Mouse (Mus musculus): Measurements from ENCODE around the gene Senp3. TPM values are rescaled to one million over a fixed set of nuclear protein-coding genes. Genes with fewer than 3 reads are reported as not detected.

Gene Senp3
- polyA plus RNA-seq, 2 experiments: 21.0 to 45.8 TPM

MicroRNAs within 50 kb of the gene (microRNA counts, 519-probe panel; counts per million panel counts)
- microRNA mmu-miR-1934 (69.9 counts per million), microRNA mmu-miR-467f (1,873 counts per million, percentile 2 among the panel's probes with 10 or more counts)

Small RNAs within 50 kb of the gene (microRNA-seq; reads per million reads assigned to microRNA genes)
- gene Mir1934: 11.0 reads per million, percentile 22 among the genes with 10 or more reads in this experiment
- not detected for gene Mir467f

Other genes with a start within 250 kb of the Senp3 start
Only the 30 nearest of the 35 such genes appear.
- gene Dnah2, start 133.0 kb downstream of the Senp3 start, polyA plus RNA-seq (2012; rRNA removed): 0.03 TPM in 2 replicates
- gene Dnah2, start 133.0 kb downstream of the Senp3 start, polyA plus RNA-seq (2014; fragmentation: Nextera tagmentation; extraction: Ambion mirVana): 0.01 TPM in 2 replicates
- 1.0 TPM in 2 replicates for gene Efnb3, start 121.9 kb downstream of the Senp3 start, polyA plus RNA-seq (2012; rRNA removed)
- 0.13 and 0.14 TPM in 2 replicates for gene Efnb3, start 121.9 kb downstream of the Senp3 start, polyA plus RNA-seq (2014; fragmentation: Nextera tagmentation; extraction: Ambion mirVana)
- gene Wrap53, start 101.8 kb downstream of the Senp3 start, polyA plus RNA-seq (2012; rRNA removed): 10.8 and 12.7 TPM in 2 replicates
- 14.8 and 16.1 TPM in 2 replicates for gene Wrap53, start 101.8 kb downstream of the Senp3 start, polyA plus RNA-seq (2014; fragmentation: Nextera tagmentation; extraction: Ambion mirVana)
- gene Trp53, start 101.7 kb downstream of the Senp3 start, polyA plus RNA-seq (2012; rRNA removed): 68.7 and 76.7 TPM in 2 replicates
- gene Trp53, start 101.7 kb downstream of the Senp3 start, polyA plus RNA-seq (2014; fragmentation: Nextera tagmentation; extraction: Ambion mirVana): 61.2 and 66.4 TPM in 2 replicates
- gene Atp1b2, start 76.1 kb downstream of the Senp3 start, polyA plus RNA-seq (2012; rRNA removed): 20.6 and 25.2 TPM in 2 replicates
- gene Atp1b2, start 76.1 kb downstream of the Senp3 start, polyA plus RNA-seq (2014; fragmentation: Nextera tagmentation; extraction: Ambion mirVana): 21.3 and 29.8 TPM in 2 replicates
- 21.4 and 23.5 TPM in 2 replicates for gene Shbg, start 64.2 kb downstream of the Senp3 start, polyA plus RNA-seq (2012; rRNA removed)
- 28.4 and 33.2 TPM in 2 replicates for gene Shbg, start 64.2 kb downstream of the Senp3 start, polyA plus RNA-seq (2014; fragmentation: Nextera tagmentation; extraction: Ambion mirVana)
- gene Sat2, start 60.1 kb downstream of the Senp3 start, polyA plus RNA-seq (2012; rRNA removed): 3.7 and 5.1 TPM in 2 replicates
- gene Sat2, start 60.1 kb downstream of the Senp3 start, polyA plus RNA-seq (2014; fragmentation: Nextera tagmentation; extraction: Ambion mirVana): 10.0 and 10.4 TPM in 2 replicates
- 18.4 and 21.7 TPM in 2 replicates for gene Fxr2, start 49.1 kb downstream of the Senp3 start, polyA plus RNA-seq (2012; rRNA removed)
- gene Fxr2, start 49.1 kb downstream of the Senp3 start, polyA plus RNA-seq (2014; fragmentation: Nextera tagmentation; extraction: Ambion mirVana): 5.4 and 7.7 TPM in 2 replicates
- not detected in 2 replicates for gene Sox15, start 26.8 kb downstream of the Senp3 start, polyA plus RNA-seq (2012; rRNA removed)
- not detected in 2 replicates for gene Sox15, start 26.8 kb downstream of the Senp3 start, polyA plus RNA-seq (2014; fragmentation: Nextera tagmentation; extraction: Ambion mirVana)
- 40.4 and 60.1 TPM in 2 replicates for gene Mpdu1, start 19.4 kb downstream of the Senp3 start, polyA plus RNA-seq (2012; rRNA removed)
- gene Mpdu1, start 19.4 kb downstream of the Senp3 start, polyA plus RNA-seq (2014; fragmentation: Nextera tagmentation; extraction: Ambion mirVana): 13.8 and 16.0 TPM in 2 replicates
- gene Cd68, start 15.9 kb downstream of the Senp3 start, polyA plus RNA-seq (2012; rRNA removed): 9.4 and 12.3 TPM in 2 replicates
- gene Cd68, start 15.9 kb downstream of the Senp3 start, polyA plus RNA-seq (2014; fragmentation: Nextera tagmentation; extraction: Ambion mirVana): 17.7 and 18.9 TPM in 2 replicates
- gene Eif4a1, start 9.7 kb downstream of the Senp3 start, polyA plus RNA-seq (2012; rRNA removed): 312 and 420 TPM in 2 replicates
- gene Eif4a1, start 9.7 kb downstream of the Senp3 start, polyA plus RNA-seq (2014; fragmentation: Nextera tagmentation; extraction: Ambion mirVana): 316 TPM in 2 replicates
- gene Tnfsf13, start 3.7 kb upstream of the Senp3 start, polyA plus RNA-seq (2012; rRNA removed): 0.21 and 0.26 TPM in 2 replicates
- 0.20 TPM in 1 of 2 replicates, not detected in the other for gene Tnfsf13, start 3.7 kb upstream of the Senp3 start, polyA plus RNA-seq (2014; fragmentation: Nextera tagmentation; extraction: Ambion mirVana)
- 3.7 and 4.3 TPM in 2 replicates for gene Tnfsf12, start 13.8 kb upstream of the Senp3 start, polyA plus RNA-seq (2012; rRNA removed)
- gene Tnfsf12, start 13.8 kb upstream of the Senp3 start, polyA plus RNA-seq (2014; fragmentation: Nextera tagmentation; extraction: Ambion mirVana): 2.6 and 3.1 TPM in 2 replicates
- gene Tnfsfm13, start 14.0 kb upstream of the Senp3 start, polyA plus RNA-seq (2012; rRNA removed): 0.53 and 0.80 TPM in 2 replicates
- 0.70 and 1.7 TPM in 2 replicates for gene Tnfsfm13, start 14.0 kb upstream of the Senp3 start, polyA plus RNA-seq (2014; fragmentation: Nextera tagmentation; extraction: Ambion mirVana)
- gene Polr2a, start 76.6 kb upstream of the Senp3 start, polyA plus RNA-seq (2012; rRNA removed): 14.3 and 16.0 TPM in 2 replicates
- gene Polr2a, start 76.6 kb upstream of the Senp3 start, polyA plus RNA-seq (2014; fragmentation: Nextera tagmentation; extraction: Ambion mirVana): 19.5 and 22.4 TPM in 2 replicates
- gene Slc35g3, start 79.9 kb upstream of the Senp3 start, polyA plus RNA-seq (2012; rRNA removed): not detected in 2 replicates
- gene Slc35g3, start 79.9 kb upstream of the Senp3 start, polyA plus RNA-seq (2014; fragmentation: Nextera tagmentation; extraction: Ambion mirVana): not detected in 2 replicates
- gene Zbtb4, start 83.8 kb upstream of the Senp3 start, polyA plus RNA-seq (2012; rRNA removed): 1.4 and 1.5 TPM in 2 replicates
- 0.45 and 0.58 TPM in 2 replicates for gene Zbtb4, start 83.8 kb upstream of the Senp3 start, polyA plus RNA-seq (2014; fragmentation: Nextera tagmentation; extraction: Ambion mirVana)
- 0.44 and 0.58 TPM in 2 replicates for gene Chrnb1, start 113.9 kb upstream of the Senp3 start, polyA plus RNA-seq (2012; rRNA removed)
- 0.32 and 0.33 TPM in 2 replicates for gene Chrnb1, start 113.9 kb upstream of the Senp3 start, polyA plus RNA-seq (2014; fragmentation: Nextera tagmentation; extraction: Ambion mirVana)
- 0.41 and 0.42 TPM in 2 replicates for gene Fgf11, start 119.8 kb upstream of the Senp3 start, polyA plus RNA-seq (2012; rRNA removed)
- gene Fgf11, start 119.8 kb upstream of the Senp3 start, polyA plus RNA-seq (2014; fragmentation: Nextera tagmentation; extraction: Ambion mirVana): 0.06 and 0.13 TPM in 2 replicates
- gene Tmem102, start 123.5 kb upstream of the Senp3 start, polyA plus RNA-seq (2012; rRNA removed): 0.25 TPM in 2 replicates
- gene Tmem102, start 123.5 kb upstream of the Senp3 start, polyA plus RNA-seq (2014; fragmentation: Nextera tagmentation; extraction: Ambion mirVana): 0.57 and 0.80 TPM in 2 replicates
- gene Gm39566, start 133.2 kb upstream of the Senp3 start, polyA plus RNA-seq (2012; rRNA removed): not detected in 2 replicates
- not detected in 2 replicates for gene Gm39566, start 133.2 kb upstream of the Senp3 start, polyA plus RNA-seq (2014; fragmentation: Nextera tagmentation; extraction: Ambion mirVana)
- not detected in 2 replicates for gene Spem2, start 136.4 kb upstream of the Senp3 start, polyA plus RNA-seq (2012; rRNA removed)
- not detected in 2 replicates for gene Spem2, start 136.4 kb upstream of the Senp3 start, polyA plus RNA-seq (2014; fragmentation: Nextera tagmentation; extraction: Ambion mirVana)
- gene Spem1, start 140.1 kb upstream of the Senp3 start, polyA plus RNA-seq (2012; rRNA removed): not detected in 2 replicates
- gene Spem1, start 140.1 kb upstream of the Senp3 start, polyA plus RNA-seq (2014; fragmentation: Nextera tagmentation; extraction: Ambion mirVana): not detected in 2 replicates
- 2.0 and 2.2 TPM in 2 replicates for gene Nlgn2, start 155.7 kb upstream of the Senp3 start, polyA plus RNA-seq (2012; rRNA removed)
- gene Nlgn2, start 155.7 kb upstream of the Senp3 start, polyA plus RNA-seq (2014; fragmentation: Nextera tagmentation; extraction: Ambion mirVana): 0.48 and 0.76 TPM in 2 replicates
- 143 and 197 TPM in 2 replicates for gene Tmem256, start 156.4 kb upstream of the Senp3 start, polyA plus RNA-seq (2012; rRNA removed)
- 384 and 393 TPM in 2 replicates for gene Tmem256, start 156.4 kb upstream of the Senp3 start, polyA plus RNA-seq (2014; fragmentation: Nextera tagmentation; extraction: Ambion mirVana)
- 18.0 and 20.0 TPM in 2 replicates for gene Plscr3, start 164.3 kb upstream of the Senp3 start, polyA plus RNA-seq (2012; rRNA removed)
- 22.8 and 25.0 TPM in 2 replicates for gene Plscr3, start 164.3 kb upstream of the Senp3 start, polyA plus RNA-seq (2014; fragmentation: Nextera tagmentation; extraction: Ambion mirVana)
- 1.2 TPM in 2 replicates for gene Tnk1, start 176.6 kb upstream of the Senp3 start, polyA plus RNA-seq (2012; rRNA removed)
- 0.43 and 0.80 TPM in 2 replicates for gene Tnk1, start 176.6 kb upstream of the Senp3 start, polyA plus RNA-seq (2014; fragmentation: Nextera tagmentation; extraction: Ambion mirVana)
- gene Tmem95, start 195.9 kb upstream of the Senp3 start, polyA plus RNA-seq (2012; rRNA removed): not detected in 2 replicates
- not detected in 2 replicates for gene Tmem95, start 195.9 kb upstream of the Senp3 start, polyA plus RNA-seq (2014; fragmentation: Nextera tagmentation; extraction: Ambion mirVana)
- gene Kctd11, start 199.3 kb upstream of the Senp3 start, polyA plus RNA-seq (2012; rRNA removed): 0.93 TPM in 2 replicates
- 0.53 and 1.00 TPM in 2 replicates for gene Kctd11, start 199.3 kb upstream of the Senp3 start, polyA plus RNA-seq (2014; fragmentation: Nextera tagmentation; extraction: Ambion mirVana)